Mouse (Mus musculus) small intestine, adult 2 months (tissue): ENCODE measurements at regions not wholly inside any gene's neighbourhood (a gene's known extent, or its start where the extent isn't known, plus 50 kb on each side); places are given as distances from the start of the nearest gene placed in this dataset.

ENCODE experiments used
- CTCF ChIP-seq: fragments of 200-500 bp; IDR thresholded peaks from 2 replicates; pipeline ENCODE4 v1.5.1; 2012; ENCODE audit warnings: low read depth, mild to moderate bottlenecking, control low read depth, inconsistent platforms, low read length, moderate library complexity, mixed read lengths; ENCODE audit not compliant: insufficient replicate concordance, insufficient read length; ENCODE audit errors: extremely low read depth
- POLR2A ChIP-seq: fragments of 200-500 bp; IDR thresholded peaks from 2 replicates; pipeline ENCODE4 v1.6.1; 2012; ENCODE audit warnings: low read depth, mild to moderate bottlenecking, control low read depth, inconsistent platforms, low read length, moderate library complexity

DNA sequence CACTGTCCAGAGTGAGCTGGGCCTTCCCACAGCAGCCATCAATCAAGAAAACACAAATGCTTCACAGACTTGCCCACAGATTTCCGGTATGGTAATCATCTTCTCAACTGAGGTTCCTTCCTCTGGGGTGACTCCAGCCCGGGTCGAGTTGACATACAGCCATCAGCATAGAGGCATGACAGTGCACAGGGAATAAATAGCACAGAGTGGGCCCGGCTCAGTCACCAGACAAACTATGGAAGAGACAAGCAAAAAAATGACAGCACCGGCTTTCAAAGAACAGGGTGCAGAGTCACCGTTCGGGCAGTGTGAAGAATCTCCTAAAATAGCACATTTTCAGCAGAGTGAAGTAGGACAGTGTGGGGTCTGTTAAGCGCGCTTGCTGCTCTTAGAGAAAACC lies 103.7 kb upstream of the Npas2 start:
- TF ChIP-seq CTCF = no peak
- TF ChIP-seq POLR2A = no peak
